Mouse (Mus musculus) liver, postnatal 0 days (tissue): Measurements from ENCODE around the gene Pdgfra. TPM values are rescaled to one million over a fixed set of nuclear protein-coding genes. Genes with fewer than 3 reads are reported as not detected.

Experiments used
- ATAC-seq: fragments of 200-750 bp; cut with Nextera tagmentation; 2 replicates; pipeline ENCODE4 v1.8.0; 2017; ENCODE audit warnings: mild to moderate bottlenecking, moderate library complexity
- DNase-seq: peaks from one replicate; pipeline ENCODE4 v3.0.0-alpha.2; 2016
- H3K27ac ChIP-seq: fragments of 300-500 bp; sonication (generic); 2 replicates; pipeline ENCODE4 v1.5.1; 2014; ENCODE audit warnings: antibody characterized with exemption, moderate library complexity, mild to moderate bottlenecking, low read depth
- H3K27me3 ChIP-seq: fragments of 300-500 bp; sonication (generic); 2 replicates; pipeline ENCODE4 v1.6.1; 2014; ENCODE audit warnings: low read length, control low read depth, mixed read lengths; ENCODE audit not compliant: insufficient read depth
- H3K36me3 ChIP-seq: fragments of 300-500 bp; sonication (generic); replicated peaks from 2 replicates; pipeline ENCODE4 v1.6.1; 2014; ENCODE audit warnings: mild to moderate bottlenecking, control low read depth, low read length, moderate library complexity, mixed read lengths; ENCODE audit not compliant: insufficient read depth
- H3K4me1 ChIP-seq: fragments of 300-500 bp; sonication (generic); 2 replicates; pipeline ENCODE4 v1.6.1; 2014; ENCODE audit warnings: antibody characterized with exemption, mild to moderate bottlenecking, control low read depth; ENCODE audit not compliant: insufficient read depth
- H3K4me2 ChIP-seq: fragments of 300-500 bp; sonication (generic); 2 replicates; pipeline ENCODE4 v1.6.1; 2014; ENCODE audit warnings: low read depth, mild to moderate bottlenecking, low read length, moderate library complexity, mixed read lengths
- H3K4me3 ChIP-seq: fragments of 300-500 bp; sonication (generic); 2 replicates; pipeline ENCODE4 v1.5.1; 2014; ENCODE audit warnings: low read depth, low read length
- H3K9ac ChIP-seq: fragments of 300-500 bp; sonication (generic); replicated peaks from 2 replicates; pipeline ENCODE4 v1.6.1; 2014; ENCODE audit warnings: mild to moderate bottlenecking, moderate library complexity
- H3K9me3 ChIP-seq: fragments of 300-500 bp; sonication (generic); 2 replicates; pipeline ENCODE4 v1.6.1; 2016; ENCODE audit warnings: mild to moderate bottlenecking, control low read depth, low read length, mixed read lengths
- CTCF ChIP-seq: sonication (generic); IDR thresholded peaks from 2 replicates; pipeline ENCODE4 v1.5.1; 2016; ENCODE audit warnings: antibody characterized with exemption, low read depth
- EP300 ChIP-seq: IDR thresholded peaks from 2 replicates; pipeline ENCODE4 v1.6.1; 2016; ENCODE audit warnings: antibody characterized with exemption, low read depth, mild to moderate bottlenecking
- WGBS: fragments of 180-500 bp; shearing (Covaris S2); extraction: QIAGEN DNeasy Blood & Tissue Kit; methylation state at CpG from one replicate; pipeline ENCODE4 v1.1.7; 2014; ENCODE audit not compliant: insufficient replicate concordance; 5-methylcytosine and 5-hydroxymethylcytosine counted together
- polyA plus RNA-seq: library from polyadenylated mRNA; unstranded; fragments of >200 nt; fragmentation: Nextera tagmentation; extraction: Ambion mirVana; gene quantifications from 2 replicates; pipeline ENCODE4 v1.2.1, GENCODE M21; 2015

Pdgfra gene
- polyA plus RNA-seq: 1.3 TPM in 2 replicates

- Histone ChIP-seq H3K4me3 (peak within 1 kb of the TSS; percentile 40), H3K9me3 (no peaks in the 10 kb centered on the region), H3K27ac (peak within 1 kb of the TSS; percentile 64), H3K9ac (peak within 1 kb of the TSS; percentile 48), H3K36me3 (no peaks in the 10 kb centered on the region), H3K4me1 (peaks cover 20% of the 10 kb centered on the region), H3K4me2 (peak within 1 kb of the TSS; percentile 49), H3K27me3 (peaks cover 98% of the 10 kb centered on the region)
- DNase-seq: no peak
- no peak for TF ChIP-seq CTCF
- no peak for TF ChIP-seq EP300
- ATAC-seq: no peak
- 2% methylated on average over 10 of the region's 10 CpGs for WGBS
Measured at GRCm38 (mm10) chr5:75152021-75152425, at the start of gene Pdgfra. Gene Pdgfra (plus strand): TSS chr5:75152292.

GRCm38 (mm10) chr5:75106511-75106910, 45.6 kb upstream of the Pdgfra start:
- no peaks in the 10 kb centered on the region for H3K4me1 ChIP-seq
- no peak overlapping the region for H3K27ac ChIP-seq
- no peak overlapping the region for H3K4me3 ChIP-seq
- no peak for DNase-seq
- no peaks in the 10 kb centered on the region for H3K9me3 ChIP-seq
- ATAC-seq: no peak
- H3K4me2 ChIP-seq: no peak overlapping the region
- 84% methylated on average over 3 of the region's 3 CpGs for WGBS
- no peak for TF ChIP-seq EP300
- no peak for TF ChIP-seq CTCF
- H3K36me3 ChIP-seq: no peaks in the 10 kb centered on the region
- H3K9ac ChIP-seq: no peak overlapping the region
- H3K27me3 ChIP-seq: no peaks in the 10 kb centered on the region

- no peak for TF ChIP-seq CTCF
- no peak for TF ChIP-seq EP300
- Histone ChIP-seq H3K27ac (no peak overlapping the region), H3K4me2 (no peak overlapping the region), H3K27me3 (no peaks in the 10 kb centered on the region), H3K36me3 (no peaks in the 10 kb centered on the region), H3K4me3 (no peak overlapping the region), H3K9ac (no peak overlapping the region), H3K9me3 (no peaks in the 10 kb centered on the region), H3K4me1 (no peaks in the 10 kb centered on the region)
- DNase-seq (no peak), ATAC-seq (no peak)
- 37% methylated on average over 5 of the region's 5 CpGs for WGBS
Measured at GRCm38 (mm10) chr5:75109368-75109767, 42.7 kb upstream of the Pdgfra start.

GRCm38 (mm10) chr5:75111781-75112180, 40.3 kb upstream of the Pdgfra start:
- no peak for DNase-seq
- H3K4me2 ChIP-seq: no peak overlapping the region
- H3K36me3 ChIP-seq: no peaks in the 10 kb centered on the region
- no peak overlapping the region for H3K4me3 ChIP-seq
- TF ChIP-seq EP300: no peak
- no peak for TF ChIP-seq CTCF
- WGBS: 55% methylated on average over 5 of the region's 5 CpGs
- no peak for ATAC-seq
- H3K27me3 ChIP-seq: no peaks in the 10 kb centered on the region
- H3K9ac ChIP-seq: no peak overlapping the region
- no peak overlapping the region for H3K27ac ChIP-seq
- H3K4me1 ChIP-seq: no peaks in the 10 kb centered on the region
- no peaks in the 10 kb centered on the region for H3K9me3 ChIP-seq

DNA sequence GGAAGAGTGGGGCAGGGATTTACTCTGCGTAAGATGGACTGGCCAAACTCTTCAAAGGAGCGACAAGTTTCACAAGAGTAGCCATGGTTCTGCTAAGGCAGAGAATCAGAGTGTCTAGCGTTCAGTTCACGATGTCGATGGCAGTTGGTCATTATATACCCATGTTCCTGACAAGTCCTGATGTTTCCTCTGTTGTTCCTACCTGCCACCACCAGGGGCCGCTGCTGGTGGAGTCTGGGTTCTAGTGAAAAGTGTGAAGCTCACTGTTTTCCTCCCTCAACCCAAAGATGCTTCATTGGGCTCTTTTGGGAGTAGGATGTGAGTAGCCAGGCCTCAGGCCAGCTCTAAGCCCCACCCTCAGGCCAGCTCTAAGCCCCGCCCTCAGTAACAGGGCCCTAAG, 33.3 kb upstream of the Pdgfra start:
- Histone ChIP-seq H3K9ac (no peak overlapping the region), H3K27me3 (no peaks in the 10 kb centered on the region), H3K27ac (no peak overlapping the region), H3K4me2 (no peak overlapping the region), H3K4me3 (no peak overlapping the region), H3K4me1 (no peaks in the 10 kb centered on the region), H3K36me3 (no peaks in the 10 kb centered on the region), H3K9me3 (no peaks in the 10 kb centered on the region)
- DNase-seq: peak; percentile 24
- TF ChIP-seq EP300 (no peak), CTCF (peak; percentile 68)
- WGBS: 62% methylated on average over 7 of the region's 7 CpGs
- ATAC-seq: no peak

- no peaks in the 10 kb centered on the region for H3K4me1 ChIP-seq
- WGBS: 44% methylated on average over 5 of the region's 5 CpGs
- ATAC-seq (no peak), DNase-seq (no peak)
- no peak overlapping the region for H3K4me3 ChIP-seq
- H3K27me3 ChIP-seq: no peaks in the 10 kb centered on the region
- no peak overlapping the region for H3K9ac ChIP-seq
- H3K36me3 ChIP-seq: no peaks in the 10 kb centered on the region
- no peaks in the 10 kb centered on the region for H3K9me3 ChIP-seq
- H3K4me2 ChIP-seq: no peak overlapping the region
- TF ChIP-seq EP300 (no peak), CTCF (no peak)
- H3K27ac ChIP-seq: no peak overlapping the region
Measured at GRCm38 (mm10) chr5:75121646-75122045, 30.4 kb upstream of the Pdgfra start.

DNA sequence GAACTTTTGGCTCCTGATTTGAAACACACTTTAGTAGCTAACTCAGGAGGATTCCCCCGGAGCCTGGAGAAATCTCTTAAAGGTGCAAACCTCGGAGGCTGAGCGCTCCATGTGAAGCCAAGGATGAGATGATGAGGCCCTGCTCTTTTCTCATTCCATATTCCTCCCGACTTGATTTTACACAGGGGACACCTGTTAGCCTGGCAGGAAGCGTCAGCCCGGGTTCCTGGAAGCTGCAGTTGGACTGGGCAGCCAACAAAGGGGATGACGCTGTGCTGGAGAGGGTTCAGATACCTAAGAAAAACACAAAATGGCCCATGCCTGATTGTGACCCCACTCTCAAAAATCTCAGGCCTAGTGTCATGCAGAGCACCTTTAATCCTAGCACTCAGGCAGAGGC, 17.4 kb upstream of the Pdgfra start:
- H3K4me2 ChIP-seq: no peak overlapping the region
- DNase-seq: no peak
- H3K4me1 ChIP-seq: no peaks in the 10 kb centered on the region
- no peak overlapping the region for H3K9ac ChIP-seq
- H3K9me3 ChIP-seq: no peaks in the 10 kb centered on the region
- H3K27me3 ChIP-seq: no peaks in the 10 kb centered on the region
- H3K27ac ChIP-seq: no peak overlapping the region
- no peak for ATAC-seq
- no peaks in the 10 kb centered on the region for H3K36me3 ChIP-seq
- 77% methylated on average over 7 of the region's 7 CpGs for WGBS
- H3K4me3 ChIP-seq: no peak overlapping the region
- TF ChIP-seq CTCF (no peak), EP300 (no peak)
